Mouse (Mus musculus) left cerebral cortex, adult 8-10 months (tissue): ENCODE results near the gene Mdfi. TPM values are rescaled to one million over a fixed set of nuclear protein-coding genes. Genes with fewer than 3 reads are reported as not detected.
"Not testable (repeated sequence)": the region's sequence is repeated elsewhere in the genome, so short reads cannot be mapped to it uniquely, and the experiment has no call there.

Experiments
- DNase-seq, 2 experiments: peaks; one replicate each; pipeline ENCODE4 v3.0.0; 2022; ENCODE audit warnings: low spot score in 2 of 2
- total RNA-seq, 4 experiments: library from RNA; stranded (reverse); gene quantifications; 2 replicates each; pipeline ENCODE4 v1.2.4; 2022

Gene Mdfi
- 1 to 10 TPM in 1 of 4 experiments, under 1 TPM in 3; 0.43 to 1.2 (median 0.58) TPM for total RNA-seq

GRCm38 (mm10) chr17:47834482-47834767 lies at the start of gene Mdfi:
Gene Mdfi, minus strand, starts transcription at chr17:47834691.
- no peak for DNase-seq

- DNase-seq, result no peak
Observed at GRCm38 (mm10) chr17:47883099-47883498, 48.6 kb upstream of the Mdfi start.

GRCm38 (mm10) chr17:47881330-47881729 lies 46.8 kb upstream of the Mdfi start:
- DNase-seq, result no peak

- no peak for DNase-seq
Observed at GRCm38 (mm10) chr17:47879207-47879606, 44.7 kb upstream of the Mdfi start.

- DNase-seq, result peak; percentile 46 to 84
Observed at GRCm38 (mm10) chr17:47878378-47879089, 44.0 kb upstream of the Mdfi start.

GRCm38 (mm10) chr17:47877715-47878377 lies 43.4 kb upstream of the Mdfi start:
- DNase-seq, result no peak

- DNase-seq, result no peak
Observed at GRCm38 (mm10) chr17:47876776-47877714, 42.6 kb upstream of the Mdfi start.

GRCm38 (mm10) chr17:47873341-47873791 lies 38.9 kb upstream of the Mdfi start:
- peak; percentile 85 to 90 for DNase-seq

- no peak for DNase-seq
Observed at GRCm38 (mm10) chr17:47872311-47873011, 38.0 kb upstream of the Mdfi start.

GRCm38 (mm10) chr17:47869874-47870273 lies 35.4 kb upstream of the Mdfi start:
- DNase-seq, result no peak

- no peak for DNase-seq
Observed at GRCm38 (mm10) chr17:47866037-47866436, 31.5 kb upstream of the Mdfi start.

GRCm38 (mm10) chr17:47864496-47864895 lies 30.0 kb upstream of the Mdfi start:
- peak in 1 of 2 experiments; percentile 75 for DNase-seq

GRCm38 (mm10) chr17:47863437-47863836 lies 28.9 kb upstream of the Mdfi start:
- DNase-seq, result no peak

GRCm38 (mm10) chr17:47863023-47863422 lies 28.5 kb upstream of the Mdfi start:
- DNase-seq, result no peak

GRCm38 (mm10) chr17:47855544-47855943 lies 21.1 kb upstream of the Mdfi start:
- DNase-seq, result no peak

GRCm38 (mm10) chr17:47854908-47855307 lies 20.4 kb upstream of the Mdfi start:
- DNase-seq, result no peak

GRCm38 (mm10) chr17:47853760-47854159 lies 19.3 kb upstream of the Mdfi start:
- no peak for DNase-seq

- DNase-seq, result no peak
Observed at GRCm38 (mm10) chr17:47853336-47853735, 18.8 kb upstream of the Mdfi start.

GRCm38 (mm10) chr17:47851798-47852360 lies 17.4 kb upstream of the Mdfi start:
- DNase-seq, result not testable (repeated sequence)

GRCm38 (mm10) chr17:47850639-47851314 lies 16.3 kb upstream of the Mdfi start:
- DNase-seq, result no peak
